Mouse (Mus musculus): ENCODE data around the gene Afap1l2.

GRCm38 (mm10) chr19:56874601-56875315 lies 133.3 kb downstream of the Afap1l2 start:
- TF ChIP-seq GATA1 (IDR thresholded peaks at IDR 0.05; ENCODE audit: low read length) = no peak
- TF ChIP-seq TAL1 (IDR thresholded peaks at IDR 0.05; ENCODE audit: low read length) = no peak
